Mouse (Mus musculus) MEL (cell line): Measurements from ENCODE around the gene Eif2ak3. TPM values are rescaled to one million over a fixed set of nuclear protein-coding genes. Genes with fewer than 3 reads are reported as not detected.

Experiments used
- DNase-seq: peaks from one replicate; pipeline ENCODE4 v3.0.0; 2011; ENCODE audit warnings: low read depth, low spot score
- H3K27ac ChIP-seq: 2 replicates; pipeline ENCODE4 v1.5.1; 2012; ENCODE audit warnings: low read depth, mild to moderate bottlenecking, control low read depth, low read length, moderate library complexity; ENCODE audit not compliant: control insufficient read depth
- H3K27me3 ChIP-seq, 2 experiments: fragments of 150-350 bp in 1 of 2; sonication (generic) in 1 of 2; 2 replicates each; pipeline ENCODE4 v1.6.1; 2012; ENCODE audit warnings: low read length in 2 of 2, mild to moderate bottlenecking in 2 of 2, improper control_type of control experiment in 1 of 2, moderate library complexity in 1 of 2; ENCODE audit not compliant: insufficient read depth in 2 of 2, control insufficient read depth in 1 of 2
- H3K36me3 ChIP-seq, 2 experiments: 2 replicates each; pipeline ENCODE4 v1.6.1; 2012 to 2014; ENCODE audit warnings: low read length in 2 of 2, improper control_type of control experiment in 1 of 2, inconsistent platforms in 1 of 2, mild to moderate bottlenecking in 1 of 2; ENCODE audit not compliant: insufficient read depth in 2 of 2, control insufficient read depth in 1 of 2
- H3K4me1 ChIP-seq, 2 experiments: fragments of 150-350 bp in 1 of 2; sonication (generic) in 1 of 2; 2 replicates each; pipeline ENCODE4 v1.6.1; 2012; ENCODE audit warnings: low read length in 2 of 2, improper control_type of control experiment in 1 of 2, mild to moderate bottlenecking in 1 of 2; ENCODE audit not compliant: insufficient read depth in 2 of 2, control insufficient read depth in 1 of 2
- H3K4me3 ChIP-seq, 2 experiments: fragments of 150-350 bp in 1 of 2; sonication (generic) in 1 of 2; 2 replicates each; pipeline ENCODE4 v1.5.1; 2012; ENCODE audit warnings: low read depth in 2 of 2, low read length in 2 of 2, mild to moderate bottlenecking in 2 of 2, moderate library complexity in 2 of 2, control low read depth in 1 of 2, improper control_type of control experiment in 1 of 2; ENCODE audit not compliant: control insufficient read depth in 1 of 2, insufficient read depth in 1 of 2
- H3K79me2 ChIP-seq: 2 replicates; pipeline ENCODE4 v1.6.1; 2012; ENCODE audit warnings: mild to moderate bottlenecking, low read length, moderate library complexity; ENCODE audit not compliant: control insufficient read depth, poor library complexity, insufficient read depth
- H3K9ac ChIP-seq: 2 replicates; pipeline ENCODE4 v1.6.1; 2012; ENCODE audit warnings: low read depth, mild to moderate bottlenecking, control low read depth, low read length, moderate library complexity; ENCODE audit not compliant: control insufficient read depth, poor library complexity, severe bottlenecking
- H3K9me3 ChIP-seq: fragments of 150-350 bp; sonication (generic); replicated peaks from 2 replicates; pipeline ENCODE4 v1.6.1; 2012; ENCODE audit warnings: mild to moderate bottlenecking, low read length, improper control_type of control experiment, moderate library complexity; ENCODE audit not compliant: insufficient read depth
- CHD2 ChIP-seq: IDR thresholded peaks from 2 replicates; pipeline ENCODE4 v1.6.1; 2011; ENCODE audit warnings: low read length, improper control_type of control experiment
- E2F4 ChIP-seq: IDR thresholded peaks from 2 replicates; pipeline ENCODE4 v1.6.1; 2011; ENCODE audit warnings: low read depth, low read length, improper control_type of control experiment, borderline replicate concordance
- ELF1 ChIP-seq: IDR thresholded peaks from 2 replicates; pipeline ENCODE4 v1.6.1; 2014; ENCODE audit warnings: low read depth, mild to moderate bottlenecking, inconsistent platforms, low read length, improper control_type of control experiment, moderate library complexity
- ETS1 ChIP-seq: IDR thresholded peaks from 2 replicates; pipeline ENCODE4 v1.6.1; 2012; ENCODE audit warnings: low read depth, mild to moderate bottlenecking, inconsistent platforms, low read length, improper control_type of control experiment, moderate library complexity
- GATA1 ChIP-seq: IDR thresholded peaks from 2 replicates; pipeline ENCODE4 v1.6.1; 2011; ENCODE audit warnings: low read depth, low read length, improper control_type of control experiment
- JUND ChIP-seq: IDR thresholded peaks from 2 replicates; pipeline ENCODE4 v1.6.1; 2011; ENCODE audit warnings: low read depth, mild to moderate bottlenecking, improper control_type of control experiment, low read length
- KAT2A ChIP-seq: conservative IDR thresholded peaks from 2 replicates; pipeline ENCODE4 v1.6.1; 2012; ENCODE audit warnings: low read depth, low read length, improper control_type of control experiment, inconsistent platforms
- MAFK ChIP-seq: IDR thresholded peaks from 2 replicates; pipeline ENCODE4 v1.6.1; 2011; ENCODE audit warnings: low read depth, mild to moderate bottlenecking, low read length, improper control_type of control experiment, borderline replicate concordance
- MAX ChIP-seq: IDR thresholded peaks from 2 replicates; pipeline ENCODE4 v1.6.1; 2011; ENCODE audit warnings: low read length, improper control_type of control experiment
- MAZ ChIP-seq: IDR thresholded peaks from 2 replicates; pipeline ENCODE4 v1.6.1; 2012; ENCODE audit warnings: low read depth, mild to moderate bottlenecking, inconsistent platforms, low read length, improper control_type of control experiment
- MEF2A ChIP-seq: IDR thresholded peaks from 2 replicates; pipeline ENCODE4 v1.6.1; 2014; ENCODE audit warnings: low read depth, mild to moderate bottlenecking, inconsistent platforms, low read length, improper control_type of control experiment; ENCODE audit not compliant: poor library complexity, insufficient replicate concordance, severe bottlenecking; ENCODE audit errors: extremely low read depth
- MXI1 ChIP-seq: IDR thresholded peaks from 2 replicates; pipeline ENCODE4 v1.6.1; 2011; ENCODE audit warnings: mild to moderate bottlenecking, low read depth, low read length, improper control_type of control experiment
- MYC ChIP-seq: IDR thresholded peaks from 2 replicates; pipeline ENCODE4 v1.6.1; 2011; ENCODE audit warnings: low read depth, mild to moderate bottlenecking, low read length, improper control_type of control experiment, moderate library complexity
- NELFE ChIP-seq: IDR thresholded peaks from 2 replicates; pipeline ENCODE4 v1.6.1; 2011; ENCODE audit warnings: low read depth, low read length, improper control_type of control experiment
- NRF1 ChIP-seq: IDR thresholded peaks from 2 replicates; pipeline ENCODE4 v1.6.1; 2014; ENCODE audit warnings: low read depth, mild to moderate bottlenecking, inconsistent platforms, low read length, improper control_type of control experiment, moderate library complexity; ENCODE audit not compliant: poor library complexity, insufficient read depth, severe bottlenecking
- POLR2A ChIP-seq, 2 experiments: IDR thresholded peaks; 2 replicates each; pipeline ENCODE4 v1.6.1; 2011 to 2012; ENCODE audit warnings: low read length in 2 of 2, mild to moderate bottlenecking in 2 of 2, control low read depth in 1 of 2, improper control_type of control experiment in 1 of 2, low read depth in 1 of 2, moderate library complexity in 1 of 2; ENCODE audit not compliant: control insufficient read depth in 1 of 2, insufficient read depth in 1 of 2, poor library complexity in 1 of 2
- POLR2AphosphoS2 ChIP-seq: IDR thresholded peaks from 2 replicates; pipeline ENCODE4 v1.6.1; 2011; ENCODE audit warnings: low read length, improper control_type of control experiment
- POLR2AphosphoS5 ChIP-seq: IDR thresholded peaks from 2 replicates; pipeline ENCODE4 v1.6.1; 2012; ENCODE audit warnings: low read depth, borderline replicate concordance, mild to moderate bottlenecking, inconsistent platforms, low read length, moderate library complexity, mixed read lengths
- SIN3A ChIP-seq: IDR thresholded peaks from 2 replicates; pipeline ENCODE4 v1.6.1; 2012; ENCODE audit warnings: low read length, improper control_type of control experiment, inconsistent platforms
- SMC3 ChIP-seq: IDR thresholded peaks from 2 replicates; pipeline ENCODE4 v1.6.1; 2011; ENCODE audit warnings: low read depth, low read length, improper control_type of control experiment
- TAL1 ChIP-seq: IDR thresholded peaks from 2 replicates; pipeline ENCODE4 v1.6.1; 2012; ENCODE audit warnings: mild to moderate bottlenecking, inconsistent platforms, low read length, moderate library complexity, mixed read lengths
- TBP ChIP-seq: IDR thresholded peaks from 2 replicates; pipeline ENCODE4 v1.8.0; 2011; ENCODE audit warnings: low read depth, low read length, improper control_type of control experiment
- TCF12 ChIP-seq: IDR thresholded peaks from 2 replicates; pipeline ENCODE4 v1.6.1; 2014; ENCODE audit warnings: low read depth, mild to moderate bottlenecking, inconsistent platforms, low read length, improper control_type of control experiment, moderate library complexity
- UBTF ChIP-seq: IDR thresholded peaks from 2 replicates; pipeline ENCODE4 v1.6.1; 2012; ENCODE audit warnings: low read depth, mild to moderate bottlenecking, inconsistent platforms, low read length, improper control_type of control experiment, moderate library complexity, borderline replicate concordance; ENCODE audit not compliant: insufficient read depth
- USF1 ChIP-seq: IDR thresholded peaks from 2 replicates; pipeline ENCODE4 v1.6.1; 2014; ENCODE audit warnings: low read depth, mild to moderate bottlenecking, inconsistent platforms, low read length, improper control_type of control experiment, moderate library complexity
- USF2 ChIP-seq, 2 experiments: IDR thresholded peaks; 2 replicates each; pipeline ENCODE4 v1.6.1; 2011 to 2012; ENCODE audit warnings: improper control_type of control experiment in 2 of 2, low read length in 2 of 2, borderline replicate concordance in 1 of 2, inconsistent platforms in 1 of 2, low read depth in 1 of 2, mild to moderate bottlenecking in 1 of 2; ENCODE audit not compliant: insufficient read depth in 1 of 2
- ZC3H11A ChIP-seq: IDR thresholded peaks from 2 replicates; pipeline ENCODE4 v1.6.1; 2012; ENCODE audit warnings: low read depth, mild to moderate bottlenecking, inconsistent platforms, low read length, improper control_type of control experiment
- ZKSCAN1 ChIP-seq: IDR thresholded peaks from 2 replicates; pipeline ENCODE4 v1.6.1; 2012; ENCODE audit warnings: low read depth, mild to moderate bottlenecking, inconsistent platforms, low read length, improper control_type of control experiment, moderate library complexity
- ZMIZ1 ChIP-seq: IDR thresholded peaks from 2 replicates; pipeline ENCODE4 v1.6.1; 2012; ENCODE audit warnings: low read depth, mild to moderate bottlenecking, inconsistent platforms, low read length, improper control_type of control experiment, moderate library complexity
- ZNF384 ChIP-seq: IDR thresholded peaks from 2 replicates; pipeline ENCODE4 v1.6.1; 2012; ENCODE audit warnings: low read depth, mild to moderate bottlenecking, inconsistent platforms, low read length, improper control_type of control experiment
- polyA plus RNA-seq, 2 experiments: library from polyadenylated mRNA; stranded (reverse) in 1 of 2; unstranded in 1 of 2; fragments of >175 nt in 1 of 2; fragments of >200 nt in 1 of 2; gene quantifications; 2 replicates each; pipeline versions ENCODE4 v1.2.1 to v1.2.4; 2012; ENCODE audit warnings: low replicate concordance in 2 of 2, low read depth in 1 of 2; ENCODE audit not compliant: insufficient read length in 2 of 2, insufficient read depth in 1 of 2, missing spikeins in 1 of 2
- total RNA-seq: library from RNA; depleted of rRNA; stranded (reverse); fragments of 300-350 nt; gene quantifications from 2 replicates; pipeline ENCODE4 v1.2.3, GENCODE M21; 2012

Gene Eif2ak3
- total and polyA plus RNA-seq, 3 experiments = 9.1 to 9.9 TPM; not detected in 1

- TF ChIP-seq ZMIZ1 (no peak), MAFK (no peak), ETS1 (no peak), UBTF (no peak), SIN3A (no peak), MXI1 (no peak), KAT2A (no peak), NELFE (no peak), E2F4 (no peak), MEF2A (no peak), MYC (no peak), TBP (no peak), SMC3 (no peak), ZC3H11A (no peak)
- TF ChIP-seq, all 39 proteins: peak for 0
- H3K79me2 ChIP-seq = no peaks in the 10 kb centered on the region
- no peaks in the 10 kb centered on the region for H3K4me1 ChIP-seq
- no peak overlapping the region for H3K9ac ChIP-seq
- no peaks in the 10 kb centered on the region; a peak in 1 of 4 replicates for H3K27me3 ChIP-seq
- no peaks in the 10 kb centered on the region; a peak in 1 of 4 replicates for H3K36me3 ChIP-seq
- no peaks in the 10 kb centered on the region for H3K9me3 ChIP-seq
- H3K27ac ChIP-seq = no peak overlapping the region
- no peak overlapping the region for H3K4me3 ChIP-seq
- DNase-seq = no peak
These were observed 30.7 kb downstream of the Eif2ak3 start for GRCm38 (mm10) chr6:70875017-70875416.

- DNase-seq = peak; percentile 79
- Histone ChIP-seq H3K4me3 (no peak overlapping the region), H3K9me3 (no peaks in the 10 kb centered on the region), H3K27me3 (no peaks in the 10 kb centered on the region; a peak in 1 of 4 replicates), H3K79me2 (no peaks in the 10 kb centered on the region), H3K27ac (no peak overlapping the region), H3K4me1 (no peaks in the 10 kb centered on the region), H3K36me3 (peaks cover 0 to 2% of the 10 kb centered on the region in 2 experiments; a peak in 2 of 4 replicates), H3K9ac (no peak overlapping the region)
- TF ChIP-seq MAZ (no peak), MAX (no peak), SIN3A (0 out of 2 replicates have a peak, but pooled peaks have one; percentile 37), POLR2A (IDR thresholded peaks at IDR 0.05; ENCODE audit: control insufficient read depth in 1 of 2, insufficient read depth in 1 of 2, low read depth in 1 of 2, low read length in 2 of 2, poor library complexity in 1 of 2) (no peak), MYC (no peak), ELF1 (no peak), JUND (no peak), NRF1 (no peak), CHD2 (no peak), ZNF384 (no peak), KAT2A (no peak), POLR2AphosphoS5 (no peak), ZMIZ1 (no peak), ZC3H11A (peak; percentile 72), TAL1 (no peak), GATA1 (no peak), USF2 (IDR thresholded peaks at IDR 0.05; ENCODE audit: borderline replicate concordance in 1 of 2, insufficient read depth in 1 of 2, low read depth in 1 of 2, low read length in 2 of 2) (no peak), USF1 (no peak), POLR2AphosphoS2 (no peak), TBP (no peak), MXI1 (no peak), ZKSCAN1 (no peak), E2F4 (no peak), TCF12 (no peak)
These were observed 36.5 kb downstream of the Eif2ak3 start for GRCm38 (mm10) chr6:70880714-70881304.
